Mouse (Mus musculus) regulatory T cell (primary cell): ENCODE results near the gene Syt1.

Experiments used
- in situ Hi-C: fragments of 300-600 bp; cut with MboI, MseI; formaldehyde crosslinking; loops from one replicate; pipeline ENCODE4 v1.15.1; 2025; ENCODE audit warnings: high pct_unique_total_duplicates

Syt1 gene

GRCm38 (mm10) chr10:108580786-108581420 lies 429.9 kb downstream of the Syt1 start:
- in situ Hi-C loops = no loop called here

GRCm38 (mm10) chr10:108579396-108579795 lies 431.4 kb downstream of the Syt1 start:
- in situ Hi-C loops = no loop called here

- in situ Hi-C loops = no loop called here
Measured at GRCm38 (mm10) chr10:108577611-108578010, 433.2 kb downstream of the Syt1 start.

GRCm38 (mm10) chr10:108572764-108573163 lies 438.0 kb downstream of the Syt1 start:
- in situ Hi-C loops = no loop called here

GRCm38 (mm10) chr10:108571104-108571503 lies 439.7 kb downstream of the Syt1 start:
- in situ Hi-C loops = no loop called here

GRCm38 (mm10) chr10:108569568-108570139 lies 441.1 kb downstream of the Syt1 start:
- in situ Hi-C loops = no loop called here

- in situ Hi-C loops = no loop called here
Measured at GRCm38 (mm10) chr10:108568925-108569324, 441.9 kb downstream of the Syt1 start.

GRCm38 (mm10) chr10:108568136-108568535 lies 442.6 kb downstream of the Syt1 start:
- in situ Hi-C loops = no loop called here

GRCm38 (mm10) chr10:108567456-108567855 lies 443.3 kb downstream of the Syt1 start:
- in situ Hi-C loops = no loop called here

- in situ Hi-C loops = no loop called here
Measured at GRCm38 (mm10) chr10:108559607-108559908, 451.2 kb downstream of the Syt1 start.

- in situ Hi-C loops = no loop called here
Measured at GRCm38 (mm10) chr10:108558812-108559606, 451.8 kb downstream of the Syt1 start.

GRCm38 (mm10) chr10:108552544-108552943 lies 458.2 kb downstream of the Syt1 start:
- in situ Hi-C loops = no loop called here

GRCm38 (mm10) chr10:108545715-108546114 lies 465.1 kb downstream of the Syt1 start:
- in situ Hi-C loops = loop anchor here (5.0 kb wide), 1 partner anchor 98 kb away; no protein-coding TSS in a partner anchor

GRCm38 (mm10) chr10:108541555-108541954 lies 469.2 kb downstream of the Syt1 start:
- in situ Hi-C loops = no loop called here

GRCm38 (mm10) chr10:108538546-108538945 lies 472.2 kb downstream of the Syt1 start:
- in situ Hi-C loops = no loop called here

GRCm38 (mm10) chr10:108537641-108538040 lies 473.1 kb downstream of the Syt1 start:
- in situ Hi-C loops = no loop called here

GRCm38 (mm10) chr10:108535922-108536321 lies 474.9 kb downstream of the Syt1 start:
- in situ Hi-C loops = no loop called here

GRCm38 (mm10) chr10:108534112-108534511 lies 476.7 kb downstream of the Syt1 start:
- in situ Hi-C loops = no loop called here

- in situ Hi-C loops = no loop called here
Measured at GRCm38 (mm10) chr10:108532916-108533315, 477.9 kb downstream of the Syt1 start.

- in situ Hi-C loops = no loop called here
Measured at GRCm38 (mm10) chr10:108532283-108532682, 478.5 kb downstream of the Syt1 start.

- in situ Hi-C loops = no loop called here
Measured at GRCm38 (mm10) chr10:108531641-108532040, 479.1 kb downstream of the Syt1 start.

GRCm38 (mm10) chr10:108531111-108531510 lies 479.7 kb downstream of the Syt1 start:
- in situ Hi-C loops = no loop called here

GRCm38 (mm10) chr10:108528338-108528737 lies 482.4 kb downstream of the Syt1 start:
- in situ Hi-C loops = no loop called here
